Mouse (Mus musculus) natural killer cell, adult 2 months (primary cell): ENCODE measurements around the gene Il1rn.

Source experiments
- DNase-seq, 2 experiments: peaks; one replicate each; pipeline ENCODE4 v3.0.0; 2022; ENCODE audit warnings: low spot score in 2 of 2

Gene Il1rn

GRCm38 (mm10) chr2:24382456-24383230 lies 46.0 kb downstream of the Il1rn start:
- DNase-seq = no peak

- no peak for DNase-seq
Observed at GRCm38 (mm10) chr2:24383636-24384035, 47.0 kb downstream of the Il1rn start.

DNA sequence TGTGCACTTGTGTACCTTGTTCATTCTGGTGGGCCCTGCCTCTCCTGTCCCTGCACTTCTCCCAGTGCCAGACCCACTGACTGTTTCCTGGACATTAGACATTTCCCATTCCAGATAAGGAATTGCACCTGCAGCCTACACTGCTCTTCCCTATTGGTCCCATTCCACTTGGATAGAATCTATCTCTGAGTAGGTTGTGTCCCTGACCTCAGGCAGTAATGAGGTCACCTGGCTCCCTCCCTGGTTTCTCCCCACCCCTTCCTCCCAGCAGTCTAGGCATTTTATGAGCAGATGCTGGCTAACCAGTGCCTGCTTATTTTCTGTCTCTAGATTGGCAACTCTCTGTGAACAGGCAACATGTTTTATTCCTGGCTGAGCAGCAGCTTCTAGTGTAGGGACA lies 47.7 kb downstream of the Il1rn start:
- no peak for DNase-seq

GRCm38 (mm10) chr2:24385111-24385961 lies 48.7 kb downstream of the Il1rn start:
- DNase-seq = peak; percentile 82 to 85

GRCm38 (mm10) chr2:24386158-24386963 lies 49.7 kb downstream of the Il1rn start:
- DNase-seq = peak; percentile 84 to 85

DNA sequence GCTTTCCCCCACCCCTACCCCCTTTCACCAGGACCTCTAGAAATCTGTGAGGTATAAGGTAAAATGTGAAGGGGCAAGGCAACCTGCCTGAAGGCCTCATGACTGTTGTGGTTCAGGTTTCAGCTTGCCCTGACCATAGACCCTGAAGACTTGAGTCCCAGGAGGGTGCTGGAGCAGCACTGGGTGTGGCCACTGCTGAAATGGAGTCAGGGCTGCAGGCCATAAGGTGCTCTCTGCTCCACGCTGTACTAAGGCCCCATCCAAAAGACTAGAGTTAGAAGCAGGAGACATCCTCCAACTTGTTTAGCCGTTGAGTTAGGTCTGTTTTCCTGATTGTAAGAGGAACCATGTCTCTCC lies 50.3 kb downstream of the Il1rn start:
- DNase-seq = peak; percentile 20 to 24

DNA sequence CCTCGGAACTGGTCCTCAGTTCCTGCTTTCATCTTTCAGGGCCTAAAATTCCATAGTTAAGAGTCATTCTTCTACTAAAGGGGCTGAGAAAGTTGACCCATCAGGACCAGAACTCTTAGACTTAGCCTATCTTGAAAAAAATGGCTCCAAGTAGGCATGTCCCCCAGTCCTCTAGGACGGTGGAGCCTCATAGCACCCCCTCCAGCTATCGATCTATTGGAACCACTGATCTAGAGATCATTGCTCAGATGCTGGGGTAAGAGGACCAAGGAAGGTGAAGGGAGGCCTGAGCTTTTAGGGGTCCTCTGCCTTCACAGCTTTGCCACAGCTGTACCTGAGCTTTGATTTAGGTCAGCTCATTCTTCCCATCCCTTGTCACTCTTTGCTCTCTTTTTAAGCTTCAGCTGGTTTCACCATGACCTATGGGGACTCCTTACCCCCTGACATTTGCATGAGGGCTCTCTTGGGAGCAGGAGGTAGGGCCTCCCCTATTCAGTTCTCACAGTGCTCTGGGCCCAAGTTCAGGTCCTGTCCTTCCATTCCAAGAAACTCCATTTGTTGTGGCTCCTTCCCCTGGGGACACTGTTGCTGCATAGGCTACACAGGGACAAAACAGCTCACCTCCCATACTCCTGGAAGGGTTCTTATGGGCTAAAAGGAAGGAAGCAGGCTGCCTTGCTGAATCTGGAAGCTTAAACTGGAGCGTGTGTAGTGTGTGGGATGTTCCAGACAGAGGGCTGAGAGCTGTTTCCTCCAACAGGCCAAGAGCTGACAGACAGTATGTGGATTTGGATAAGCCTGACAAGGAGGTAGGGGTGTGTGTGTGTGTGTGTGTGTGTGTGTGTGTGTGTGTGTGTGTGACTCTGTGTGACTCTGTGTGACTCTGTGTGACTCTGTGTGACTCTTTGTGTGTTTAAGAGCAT lies 51.0 kb downstream of the Il1rn start:
- DNase-seq = no peak

DNA sequence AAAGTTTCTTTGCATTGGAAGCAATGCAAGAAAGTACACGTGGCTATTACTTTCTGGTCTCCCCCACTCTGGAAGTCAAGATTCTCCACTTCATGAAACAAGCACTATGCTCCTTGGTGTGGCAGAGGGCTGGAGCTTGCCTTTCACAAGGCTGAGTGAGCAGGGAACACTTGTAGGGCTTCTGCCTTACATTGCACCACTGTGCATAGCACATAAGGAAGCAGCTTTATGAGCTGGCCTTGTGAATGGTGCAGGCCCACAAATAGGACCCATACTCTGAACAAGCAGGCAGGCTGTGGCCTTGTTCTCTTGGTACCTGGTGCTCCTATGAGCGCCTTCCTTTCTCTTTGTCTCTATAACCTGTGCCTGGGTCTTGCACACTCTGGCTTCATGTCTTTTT lies 56.6 kb downstream of the Il1rn start:
- DNase-seq = no peak

DNA sequence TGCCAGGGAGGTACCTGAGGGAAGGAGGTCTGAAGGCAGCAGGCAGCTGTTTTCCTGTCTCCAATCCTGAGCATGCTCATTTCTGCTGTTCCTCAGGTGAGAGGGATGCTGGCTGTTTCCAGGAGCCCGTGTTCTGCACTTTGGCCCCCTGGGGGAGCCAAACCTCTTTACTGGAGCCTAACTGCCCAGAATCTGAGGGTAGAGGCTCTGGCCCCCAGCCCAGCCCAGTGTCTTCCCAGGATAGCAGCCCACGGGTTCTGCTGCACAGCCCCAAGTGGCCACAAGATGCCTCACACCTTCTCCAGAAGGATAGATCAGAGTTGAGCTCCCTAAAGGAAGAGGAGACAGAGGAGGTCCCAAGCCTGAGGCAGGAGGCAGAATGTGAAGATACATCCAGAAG lies 60.5 kb downstream of the Il1rn start:
- no peak for DNase-seq

DNA sequence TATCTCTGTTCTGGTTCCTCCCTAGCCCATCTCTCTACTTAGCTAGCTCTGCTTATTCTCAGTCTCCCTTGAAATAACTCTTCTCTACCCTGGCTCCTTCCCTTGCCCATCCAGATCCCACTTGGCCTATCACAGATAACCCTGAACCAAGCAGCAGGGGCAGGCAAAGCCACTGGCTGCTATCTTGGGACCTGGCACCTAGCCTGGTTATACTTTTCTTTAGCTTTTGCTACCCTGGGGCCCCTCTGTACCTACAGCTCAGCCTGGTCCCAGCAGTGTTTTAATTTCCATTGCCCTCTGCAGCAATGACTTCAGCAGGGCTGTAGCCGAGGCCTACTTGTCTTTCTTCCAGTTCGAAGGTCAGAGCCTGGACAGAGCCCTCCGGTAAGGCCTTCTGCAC lies 64.1 kb downstream of the Il1rn start:
- no peak for DNase-seq
